Mouse (Mus musculus): ENCODE measurements around the gene Rcor2. TPM values are rescaled to one million over a fixed set of nuclear protein-coding genes. Genes with fewer than 3 reads are reported as not detected.
A peak's percentile ranks its signal among the peaks of the same experiment; 100 is the strongest.

Gene Rcor2
- polyA plus RNA-seq, 1 experiment from 2014 or later, result 14.8 TPM

GRCm38 (mm10) chr19:7266421-7266831 is 699 bp upstream of the Rcor2 start:
- H3K4me3 ChIP-seq (replicated peaks), result no peak overlapping the region
- H3K9me3 ChIP-seq (replicated peaks), result no peaks in the 10 kb centered on the region
- H3K36me3 ChIP-seq, result peaks cover 10% of the 10 kb centered on the region
- H3K27ac ChIP-seq (replicated peaks), result peak overlapping the region; percentile 91
- peaks cover 68% of the 10 kb centered on the region for H3K4me1 ChIP-seq
- no peaks in the 10 kb centered on the region for H3K27me3 ChIP-seq (replicated peaks)
- H3K9ac ChIP-seq (replicated peaks), result no peak overlapping the region
- no peak for ATAC-seq (ENCODE audit: low FRiP score)
- peak overlapping the region; percentile 86; the same call in 1 of the 2 replicates for H3K4me2 ChIP-seq
- WGBS, result 26% methylated on average over 4 of the region's 4 CpGs

GRCm38 (mm10) chr19:7267781-7268721 is 926 bp downstream of the Rcor2 start:
- Histone ChIP-seq H3K9me3 (replicated peaks) (no peaks in the 10 kb centered on the region), H3K27ac (replicated peaks) (peak overlapping the region; percentile 91), H3K4me2 (peak overlapping the region; percentile 86), H3K27me3 (replicated peaks) (no peaks in the 10 kb centered on the region), H3K4me3 (replicated peaks) (peak overlapping the region; percentile 76), H3K4me1 (peaks cover 76% of the 10 kb centered on the region), H3K36me3 (peaks cover 25% of the 10 kb centered on the region), H3K9ac (replicated peaks) (peak overlapping the region; percentile 86)
- peak; percentile 65 for ATAC-seq (ENCODE audit: low FRiP score)
- under 1% methylated on average over 65 of the region's 97 CpGs for WGBS

GRCm38 (mm10) chr19:7268722-7269090 is 1.6 kb downstream of the Rcor2 start:
- H3K4me1 ChIP-seq, result peaks cover 76% of the 10 kb centered on the region
- H3K9me3 ChIP-seq (replicated peaks), result no peaks in the 10 kb centered on the region
- WGBS, result under 1% methylated on average over 30 of the region's 30 CpGs
- peak overlapping the region; percentile 91 for H3K27ac ChIP-seq (replicated peaks)
- ATAC-seq (ENCODE audit: low FRiP score), result peak; percentile 23
- peak overlapping the region; percentile 86 for H3K9ac ChIP-seq (replicated peaks)
- peaks cover 31% of the 10 kb centered on the region for H3K36me3 ChIP-seq
- peak overlapping the region; percentile 86 for H3K4me2 ChIP-seq
- H3K27me3 ChIP-seq (replicated peaks), result no peaks in the 10 kb centered on the region
- peak overlapping the region; percentile 76 for H3K4me3 ChIP-seq (replicated peaks)

- Histone ChIP-seq H3K9me3 (replicated peaks) (no peaks in the 10 kb centered on the region), H3K4me1 (peaks cover 79% of the 10 kb centered on the region), H3K27me3 (replicated peaks) (no peaks in the 10 kb centered on the region), H3K27ac (replicated peaks) (peak overlapping the region; percentile 91; the same call in 1 of the 2 replicates), H3K9ac (replicated peaks) (peak overlapping the region; percentile 86), H3K4me2 (peak overlapping the region; percentile 86), H3K36me3 (peaks cover 38% of the 10 kb centered on the region), H3K4me3 (replicated peaks) (peak overlapping the region; percentile 76)
- no peak for ATAC-seq (ENCODE audit: low FRiP score)
- 11% methylated on average over 11 of the region's 11 CpGs for WGBS
Measured at GRCm38 (mm10) chr19:7269290-7270044, 2.3 kb downstream of the Rcor2 start.

GRCm38 (mm10) chr19:7273486-7273885 is 6.4 kb downstream of the Rcor2 start:
- H3K27me3 ChIP-seq (replicated peaks), result no peaks in the 10 kb centered on the region
- H3K27ac ChIP-seq (replicated peaks), result no peak overlapping the region
- no peaks in the 10 kb centered on the region for H3K9me3 ChIP-seq (replicated peaks)
- H3K4me2 ChIP-seq, result no peak overlapping the region
- peaks cover 64% of the 10 kb centered on the region for H3K36me3 ChIP-seq
- H3K4me3 ChIP-seq (replicated peaks), result no peak overlapping the region
- H3K4me1 ChIP-seq, result peaks cover 79% of the 10 kb centered on the region
- WGBS, result 94% methylated on average over 4 of the region's 4 CpGs
- no peak overlapping the region for H3K9ac ChIP-seq (replicated peaks)
- ATAC-seq (ENCODE audit: low FRiP score), result no peak

GRCm38 (mm10) chr19:7274326-7274990 is 7.3 kb downstream of the Rcor2 start:
- ATAC-seq (ENCODE audit: low FRiP score), result peak; percentile 17
- WGBS, result 75% methylated on average over 13 of the region's 13 CpGs
- peaks cover 79% of the 10 kb centered on the region for H3K4me1 ChIP-seq

GRCm38 (mm10) chr19:7275131-7275789 is 8.1 kb downstream of the Rcor2 start:
- no peak for ATAC-seq (ENCODE audit: low FRiP score)
- no peak overlapping the region for H3K9ac ChIP-seq (replicated peaks)
- H3K27ac ChIP-seq (replicated peaks), result peak overlapping the region; percentile 77
- H3K4me3 ChIP-seq (replicated peaks), result no peak overlapping the region
- H3K9me3 ChIP-seq (replicated peaks), result no peaks in the 10 kb centered on the region
- H3K27me3 ChIP-seq (replicated peaks), result no peaks in the 10 kb centered on the region
- 48% methylated on average over 7 of the region's 7 CpGs for WGBS
- H3K4me1 ChIP-seq, result peaks cover 71% of the 10 kb centered on the region
- H3K4me2 ChIP-seq, result no peak overlapping the region
- peaks cover 70% of the 10 kb centered on the region for H3K36me3 ChIP-seq

More at GRCm38 (mm10) chr19:7274326-7274990, 7.3 kb downstream of the Rcor2 start:
- H3K9ac ChIP-seq (replicated peaks), result no peak overlapping the region; the same call in 1 of the 2 replicates
- H3K4me3 ChIP-seq (replicated peaks), result no peak overlapping the region
- no peaks in the 10 kb centered on the region for H3K27me3 ChIP-seq (replicated peaks)
- peak overlapping the region; percentile 15; the same call in 1 of the 2 replicates for H3K4me2 ChIP-seq
- H3K9me3 ChIP-seq (replicated peaks), result no peaks in the 10 kb centered on the region
- peaks cover 66% of the 10 kb centered on the region for H3K36me3 ChIP-seq
- H3K27ac ChIP-seq (replicated peaks), result peak overlapping the region; percentile 77

- Histone ChIP-seq H3K4me3 (replicated peaks) (no peak overlapping the region), H3K9ac (replicated peaks) (no peak overlapping the region), H3K36me3 (peaks cover 69% of the 10 kb centered on the region), H3K4me1 (peaks cover 62% of the 10 kb centered on the region), H3K9me3 (replicated peaks) (no peaks in the 10 kb centered on the region), H3K27ac (replicated peaks) (peak overlapping the region; percentile 77), H3K4me2 (no peak overlapping the region), H3K27me3 (replicated peaks) (no peaks in the 10 kb centered on the region)
- 41% methylated on average over 7 of the region's 7 CpGs for WGBS
- peak; percentile 22 for ATAC-seq (ENCODE audit: low FRiP score)
Measured at GRCm38 (mm10) chr19:7276053-7276659, 9.0 kb downstream of the Rcor2 start.

- peaks cover 57% of the 10 kb centered on the region for H3K4me1 ChIP-seq
- WGBS, result 53% methylated on average over 7 of the region's 7 CpGs
- H3K27me3 ChIP-seq (replicated peaks), result no peaks in the 10 kb centered on the region
- ATAC-seq (ENCODE audit: low FRiP score), result no peak
- H3K4me2 ChIP-seq, result no peak overlapping the region
- no peaks in the 10 kb centered on the region for H3K9me3 ChIP-seq (replicated peaks)
- H3K27ac ChIP-seq (replicated peaks), result peak overlapping the region; percentile 77
- no peak overlapping the region for H3K4me3 ChIP-seq (replicated peaks)
- peaks cover 69% of the 10 kb centered on the region for H3K36me3 ChIP-seq
- no peak overlapping the region for H3K9ac ChIP-seq (replicated peaks)
Measured at GRCm38 (mm10) chr19:7276796-7277195, 9.7 kb downstream of the Rcor2 start.

- ATAC-seq (ENCODE audit: low FRiP score), result no peak
- Histone ChIP-seq H3K4me3 (replicated peaks) (no peak overlapping the region), H3K4me2 (no peak overlapping the region), H3K9me3 (replicated peaks) (no peaks in the 10 kb centered on the region), H3K27ac (replicated peaks) (peak overlapping the region; percentile 77), H3K9ac (replicated peaks) (no peak overlapping the region), H3K36me3 (peaks cover 71% of the 10 kb centered on the region), H3K27me3 (replicated peaks) (no peaks in the 10 kb centered on the region), H3K4me1 (peaks cover 51% of the 10 kb centered on the region)
- WGBS, result 62% methylated on average over 6 of the region's 6 CpGs
Measured at GRCm38 (mm10) chr19:7278200-7278906, 11.2 kb downstream of the Rcor2 start.

Data from neural tube, embryonic 15.5 days (tissue).